ENCODE assay signal across 9 mouse cellular contexts in genomic region chr8:121334495-121335424, GRCm38 (mm10).
DNase-seq lines count a peak whose midpoint lies in the region; ATAC-seq lines count a peak whose summit lies in the region.
"Had no signal": no experiment of that assay in that cellular context is flagged by ENCODE, and none has a peak within 500 bp of the region (broad histone marks: within the 10 kb centered on the region; RNA-seq: fewer than 3 reads in every experiment).

No protein-coding gene starts in this region.

- H3K27me3 ChIP-seq in embryonic facial prominence, embryonic 13.5 days: peaks cover 9% of the 10 kb centered on the region
- H3K27me3 ChIP-seq in hindbrain, embryonic 12.5 days: 0 out of 2 replicates have a peak, but pooled peaks cover 3% of the 10 kb centered on the region
- peaks cover 2% of the 10 kb centered on the region; the same call in 1 of the 2 replicates for H3K27me3 ChIP-seq in limb, embryonic 13.5 days

- H3K9me3 ChIP-seq in embryonic facial prominence, embryonic 13.5 days: peaks cover 4% of the 10 kb centered on the region; the same call in 1 of the 2 replicates
- no peaks in the 10 kb centered on the region for H3K9me3 ChIP-seq in hindbrain, embryonic 12.5 days (replicated peaks)
- H3K9me3 ChIP-seq in limb, embryonic 13.5 days: peaks cover 7% of the 10 kb centered on the region

- H3K4me3 ChIP-seq in embryonic facial prominence, embryonic 13.5 days: no peak overlapping the region
- H3K4me3 ChIP-seq in hindbrain, embryonic 12.5 days: no peak overlapping the region
- no peak overlapping the region for H3K4me3 ChIP-seq in limb, embryonic 13.5 days
- H3K4me3 ChIP-seq: myocyte had no signal

- peak overlapping the region; percentile 54 for H3K9ac ChIP-seq in embryonic facial prominence, embryonic 13.5 days
- no peak overlapping the region; the same call in 1 of the 2 replicates for H3K9ac ChIP-seq in hindbrain, embryonic 12.5 days
- H3K9ac ChIP-seq in limb, embryonic 13.5 days: peak overlapping the region; percentile 43; the same call in 1 of the 2 replicates

- DNase-seq in adrenal gland, adult (ENCODE audit: inconsistent age in 2 of 2, low spot score in 1 of 2): peak; percentile 59 to 68
- DNase-seq in adrenal gland, postnatal 4 days (ENCODE audit: low spot score in 2 of 2): no peak
- DNase-seq in thymus, postnatal 14 days: no peak
- no peak for DNase-seq in layer of hippocampus, postnatal 36 days

- H3K36me3 ChIP-seq in embryonic facial prominence, embryonic 13.5 days: no peaks in the 10 kb centered on the region
- no peaks in the 10 kb centered on the region for H3K36me3 ChIP-seq in hindbrain, embryonic 12.5 days
- H3K36me3 ChIP-seq in limb, embryonic 13.5 days: no peaks in the 10 kb centered on the region

- peaks cover 19% of the 10 kb centered on the region for H3K4me1 ChIP-seq in embryonic facial prominence, embryonic 13.5 days
- peaks cover 19% of the 10 kb centered on the region for H3K4me1 ChIP-seq in hindbrain, embryonic 12.5 days
- H3K4me1 ChIP-seq in limb, embryonic 13.5 days: peaks cover 29% of the 10 kb centered on the region

- H3K4me2 ChIP-seq in embryonic facial prominence, embryonic 13.5 days: no peak overlapping the region
- H3K4me2 ChIP-seq in hindbrain, embryonic 12.5 days (replicated peaks): no peak overlapping the region
- peak overlapping the region; percentile 25 for H3K4me2 ChIP-seq in limb, embryonic 13.5 days (replicated peaks)

- H3K27ac ChIP-seq in embryonic facial prominence, embryonic 13.5 days: peak overlapping the region; percentile 81
- H3K27ac ChIP-seq in hindbrain, embryonic 12.5 days: peak overlapping the region; percentile 60
- H3K27ac ChIP-seq in limb, embryonic 13.5 days: peak overlapping the region; percentile 81; the same call in 1 of the 2 replicates

- WGBS in embryonic facial prominence, embryonic 13.5 days: 51% methylated on average over 33 of the region's 33 CpGs
- 64% methylated on average over 33 of the region's 33 CpGs for WGBS in hindbrain, embryonic 12.5 days
- WGBS in limb, embryonic 13.5 days: 35% methylated on average over 33 of the region's 33 CpGs

- peak; percentile 67 for ATAC-seq in embryonic facial prominence, embryonic 13.5 days (ENCODE audit: insufficient number of reproducible peaks, insufficient read depth, low FRiP score, low TSS enrichment, low read depth)
- ATAC-seq in hindbrain, embryonic 12.5 days (ENCODE audit: low FRiP score): no peak
- peak; percentile 57; the same call in 1 of the 2 replicates for ATAC-seq in limb, embryonic 13.5 days (ENCODE audit: low FRiP score, low read depth)
- no peak for ATAC-seq in granulocyte monocyte progenitor cell, adult 5-6 weeks (replicated peaks; ENCODE audit: poor library complexity, severe bottlenecking)

Comparison
In these comparisons a context has a peak if more than half of its experiments do, and no peak if none do; other contexts are left out.
1. DNase-seq: peak in adrenal gland, adult (2 of 2); none in adrenal gland, postnatal 4 days (0 of 2), thymus, postnatal 14 days (single experiment) and layer of hippocampus, postnatal 36 days (0 of 2).
2. ATAC-seq: peak in embryonic facial prominence, embryonic 13.5 days (single experiment) and limb, embryonic 13.5 days (single experiment); none in hindbrain, embryonic 12.5 days (single experiment) and granulocyte monocyte progenitor cell, adult 5-6 weeks (single experiment).
3. Peak in every context shown above with its lines, with median percentiles within 50 percentile points of each other: H3K27ac ChIP-seq.